Mouse (Mus musculus) intestine, embryonic 15.5 days (tissue): ENCODE data around the gene Cyth1. TPM values are rescaled to one million over a fixed set of nuclear protein-coding genes. Genes with fewer than 3 reads are reported as not detected.
A peak's percentile ranks its signal among the peaks of the same experiment; 100 is the strongest.

Experiments
- ATAC-seq: fragments of 200-750 bp; cut with Nextera tagmentation; 2 replicates; pipeline ENCODE4 v1.8.0; 2017; ENCODE audit warnings: moderate TSS enrichment, moderate library complexity
- H3K27ac ChIP-seq: fragments of 300-500 bp; sonication (generic); 2 replicates; pipeline ENCODE4 v1.5.1; 2015; ENCODE audit warnings: mild to moderate bottlenecking, inconsistent platforms
- H3K27me3 ChIP-seq: fragments of 300-500 bp; sonication (generic); replicated peaks from 2 replicates; pipeline ENCODE4 v1.6.1; 2015; ENCODE audit warnings: inconsistent platforms
- H3K36me3 ChIP-seq: fragments of 300-500 bp; sonication (generic); 2 replicates; pipeline ENCODE4 v1.6.1; 2015; ENCODE audit warnings: inconsistent platforms
- H3K4me1 ChIP-seq: fragments of 300-500 bp; sonication (generic); replicated peaks from 2 replicates; pipeline ENCODE4 v1.6.1; 2015; ENCODE audit warnings: inconsistent platforms
- H3K4me2 ChIP-seq: fragments of 300-500 bp; sonication (generic); replicated peaks from 2 replicates; pipeline ENCODE4 v1.6.1; 2015; ENCODE audit warnings: mild to moderate bottlenecking, inconsistent platforms
- H3K4me3 ChIP-seq: fragments of 300-500 bp; sonication (generic); replicated peaks from 2 replicates; pipeline ENCODE4 v1.5.1; 2015; ENCODE audit warnings: inconsistent platforms
- H3K9ac ChIP-seq: fragments of 300-500 bp; sonication (generic); 2 replicates; pipeline ENCODE4 v1.6.1; 2015; ENCODE audit warnings: inconsistent platforms
- H3K9me3 ChIP-seq: fragments of 300-500 bp; sonication (generic); 2 replicates; pipeline ENCODE4 v1.6.1; 2016; ENCODE audit warnings: inconsistent platforms
- WGBS: fragments of 180-500 bp; shearing (Covaris S2); methylation state at CpG from one replicate; pipeline ENCODE4 v1.1.7; 2015; 5-methylcytosine and 5-hydroxymethylcytosine counted together
- polyA plus RNA-seq: library from polyadenylated mRNA; unstranded; fragments of >200 nt; fragmentation: Nextera tagmentation; extraction: Ambion mirVana; gene quantifications from 2 replicates; pipeline ENCODE4 v1.2.1, GENCODE M21; 2015

Gene Cyth1
- polyA plus RNA-seq, 1 experiment from 2014 or later: 12.1 TPM

DNA sequence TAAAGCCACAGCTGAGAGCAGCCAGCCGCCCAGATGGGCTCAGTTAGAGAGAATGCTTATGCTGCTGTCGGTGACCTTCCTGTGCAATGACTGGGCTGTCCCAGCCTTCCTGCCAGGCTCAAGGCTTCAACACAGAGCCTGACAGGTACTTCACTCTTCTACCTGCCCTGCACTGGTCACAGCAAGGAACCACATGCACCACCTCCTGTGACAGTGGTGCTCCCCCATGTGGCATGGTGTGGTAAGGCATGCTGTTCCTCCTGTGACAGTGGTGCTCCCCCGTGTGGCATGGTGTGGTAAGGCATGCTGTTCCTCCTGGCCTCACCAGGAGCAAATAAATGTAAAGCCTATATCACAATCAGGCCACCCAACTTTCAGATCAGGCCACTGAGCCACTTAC lies 145.6 kb downstream of the Cyth1 start:
- H3K9ac ChIP-seq: no peak overlapping the region
- H3K9me3 ChIP-seq: no peaks in the 10 kb centered on the region
- H3K4me3 ChIP-seq: no peak overlapping the region
- no peaks in the 10 kb centered on the region for H3K27me3 ChIP-seq
- WGBS: 58% methylated on average over 3 of the region's 3 CpGs
- no peaks in the 10 kb centered on the region for H3K4me1 ChIP-seq
- no peak overlapping the region for H3K27ac ChIP-seq
- no peak overlapping the region for H3K4me2 ChIP-seq
- peak; percentile 50; the same call in 1 of the 2 replicates for ATAC-seq
- H3K36me3 ChIP-seq: no peaks in the 10 kb centered on the region

GRCm38 (mm10) chr11:118101133-118101532 lies 147.3 kb downstream of the Cyth1 start:
- Histone ChIP-seq H3K4me3 (no peak overlapping the region), H3K27ac (no peak overlapping the region), H3K36me3 (no peaks in the 10 kb centered on the region), H3K27me3 (no peaks in the 10 kb centered on the region), H3K4me2 (no peak overlapping the region), H3K9ac (no peak overlapping the region), H3K4me1 (no peaks in the 10 kb centered on the region), H3K9me3 (no peaks in the 10 kb centered on the region)
- WGBS: 50% methylated on average over 9 of the region's 9 CpGs
- ATAC-seq: no peak

- Histone ChIP-seq H3K9me3 (no peaks in the 10 kb centered on the region), H3K27ac (no peak overlapping the region), H3K4me1 (no peaks in the 10 kb centered on the region), H3K9ac (no peak overlapping the region), H3K27me3 (no peaks in the 10 kb centered on the region), H3K36me3 (no peaks in the 10 kb centered on the region), H3K4me2 (no peak overlapping the region), H3K4me3 (no peak overlapping the region)
- WGBS: 52% methylated on average over 2 of the region's 2 CpGs
- no peak for ATAC-seq
These were observed 151.7 kb downstream of the Cyth1 start for GRCm38 (mm10) chr11:118096736-118097135.

DNA sequence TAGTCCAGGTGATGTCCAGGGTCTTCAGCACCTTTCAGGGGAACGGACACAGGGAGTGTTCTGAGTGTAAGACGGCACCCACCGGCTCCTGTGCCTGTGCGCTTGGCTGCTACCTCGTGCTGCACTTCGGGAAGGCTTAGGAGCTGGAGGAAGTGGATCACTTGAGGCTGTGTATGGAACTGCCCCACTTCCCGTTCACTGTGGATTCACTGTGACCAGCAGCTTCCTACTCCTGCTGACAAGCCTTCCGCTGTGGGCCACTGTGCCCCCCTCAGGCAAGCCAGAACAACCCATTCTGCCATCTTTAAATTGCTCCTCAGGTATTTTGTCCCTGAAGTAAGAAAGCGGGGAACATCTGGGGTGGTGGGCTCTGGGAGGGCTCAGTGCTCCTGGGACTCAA lies 153.4 kb downstream of the Cyth1 start:
- H3K27me3 ChIP-seq: no peaks in the 10 kb centered on the region

GRCm38 (mm10) chr11:118091002-118091670 lies 157.3 kb downstream of the Cyth1 start:
- 88% methylated on average over 23 of the region's 23 CpGs for WGBS
- H3K4me2 ChIP-seq: no peak overlapping the region

More for the DNA sequence above, 153.4 kb downstream of the Cyth1 start:
- no peaks in the 10 kb centered on the region for H3K36me3 ChIP-seq
- no peak overlapping the region for H3K4me2 ChIP-seq
- no peak overlapping the region for H3K4me3 ChIP-seq
- no peak overlapping the region for H3K9ac ChIP-seq
- ATAC-seq: no peak
- H3K27ac ChIP-seq: no peak overlapping the region
- 76% methylated on average over 9 of the region's 9 CpGs for WGBS
- no peaks in the 10 kb centered on the region for H3K4me1 ChIP-seq
- no peaks in the 10 kb centered on the region for H3K9me3 ChIP-seq

DNA sequence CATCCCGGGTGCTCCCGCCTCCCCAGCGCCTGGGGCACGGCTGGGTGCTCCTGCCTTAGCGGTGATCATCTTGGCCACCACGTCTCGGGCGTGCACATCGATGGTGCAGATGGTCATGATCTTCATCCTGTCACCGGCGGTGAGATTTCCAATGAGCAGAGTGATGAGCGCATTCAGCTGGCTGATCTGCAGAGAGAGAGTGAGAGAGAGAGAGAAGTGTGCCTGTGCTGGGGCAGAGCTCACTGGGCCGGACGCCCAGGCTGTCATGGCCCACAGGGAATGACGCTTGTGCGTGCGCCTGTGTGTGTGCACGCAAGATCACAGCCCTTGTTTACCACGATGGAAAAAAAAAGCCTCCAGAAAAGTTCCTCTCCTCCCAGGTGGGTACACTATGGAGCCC lies 159.5 kb downstream of the Cyth1 start:
- WGBS: 79% methylated on average over 19 of the region's 19 CpGs

More at GRCm38 (mm10) chr11:118091002-118091670, 157.3 kb downstream of the Cyth1 start:
- H3K27me3 ChIP-seq: no peaks in the 10 kb centered on the region
- no peak overlapping the region for H3K27ac ChIP-seq
- H3K9me3 ChIP-seq: no peaks in the 10 kb centered on the region
- H3K36me3 ChIP-seq: no peaks in the 10 kb centered on the region
- no peak for ATAC-seq
- no peak overlapping the region for H3K4me3 ChIP-seq
- H3K9ac ChIP-seq: no peak overlapping the region
- H3K4me1 ChIP-seq: no peaks in the 10 kb centered on the region

DNA sequence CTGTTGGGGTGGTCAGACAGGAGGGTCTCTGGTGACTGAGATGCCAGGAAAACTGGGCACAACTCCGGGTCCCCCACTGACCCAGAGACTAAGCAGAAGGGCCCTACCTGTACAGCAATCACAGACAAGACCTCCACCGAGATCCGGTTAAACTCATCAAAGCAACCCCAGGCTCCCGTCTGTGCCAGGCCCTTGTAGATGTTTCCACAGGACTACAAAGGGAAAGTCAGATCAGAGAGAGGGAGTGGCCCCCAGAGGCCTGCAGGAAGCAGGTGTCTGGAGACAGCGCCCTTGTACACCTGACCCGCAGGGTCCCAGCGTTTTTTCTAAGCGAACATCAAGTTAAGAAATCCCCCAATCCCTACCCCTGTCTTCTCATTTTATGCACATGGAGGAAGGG lies 162.4 kb downstream of the Cyth1 start:
- H3K4me1 ChIP-seq: no peaks in the 10 kb centered on the region
- H3K27ac ChIP-seq: no peak overlapping the region
- H3K27me3 ChIP-seq: no peaks in the 10 kb centered on the region
- WGBS: 69% methylated on average over 8 of the region's 8 CpGs
- H3K4me3 ChIP-seq: no peak overlapping the region
- no peak overlapping the region for H3K4me2 ChIP-seq
- no peak for ATAC-seq
- no peaks in the 10 kb centered on the region for H3K9me3 ChIP-seq
- H3K9ac ChIP-seq: no peak overlapping the region
- no peaks in the 10 kb centered on the region for H3K36me3 ChIP-seq

More for the DNA sequence above, 159.5 kb downstream of the Cyth1 start:
- Histone ChIP-seq H3K4me1 (no peaks in the 10 kb centered on the region), H3K9ac (no peak overlapping the region), H3K9me3 (no peaks in the 10 kb centered on the region), H3K27ac (no peak overlapping the region), H3K4me2 (no peak overlapping the region), H3K36me3 (no peaks in the 10 kb centered on the region), H3K4me3 (no peak overlapping the region), H3K27me3 (no peaks in the 10 kb centered on the region)
- ATAC-seq: no peak

GRCm38 (mm10) chr11:118085176-118085575 lies 163.2 kb downstream of the Cyth1 start:
- WGBS: 38% methylated on average over 4 of the region's 4 CpGs
- Histone ChIP-seq H3K27ac (no peak overlapping the region), H3K4me3 (no peak overlapping the region), H3K9ac (no peak overlapping the region), H3K4me2 (no peak overlapping the region), H3K27me3 (no peaks in the 10 kb centered on the region), H3K4me1 (no peaks in the 10 kb centered on the region), H3K36me3 (no peaks in the 10 kb centered on the region), H3K9me3 (no peaks in the 10 kb centered on the region)
- ATAC-seq: no peak

GRCm38 (mm10) chr11:118084266-118084665 lies 164.1 kb downstream of the Cyth1 start:
- ATAC-seq: no peak
- no peaks in the 10 kb centered on the region for H3K36me3 ChIP-seq
- no peak overlapping the region for H3K9ac ChIP-seq
- H3K4me3 ChIP-seq: no peak overlapping the region
- H3K27me3 ChIP-seq: no peaks in the 10 kb centered on the region
- H3K4me1 ChIP-seq: no peaks in the 10 kb centered on the region
- H3K27ac ChIP-seq: no peak overlapping the region
- 77% methylated on average over 3 of the region's 3 CpGs for WGBS
- no peaks in the 10 kb centered on the region for H3K9me3 ChIP-seq
- no peak overlapping the region for H3K4me2 ChIP-seq

DNA sequence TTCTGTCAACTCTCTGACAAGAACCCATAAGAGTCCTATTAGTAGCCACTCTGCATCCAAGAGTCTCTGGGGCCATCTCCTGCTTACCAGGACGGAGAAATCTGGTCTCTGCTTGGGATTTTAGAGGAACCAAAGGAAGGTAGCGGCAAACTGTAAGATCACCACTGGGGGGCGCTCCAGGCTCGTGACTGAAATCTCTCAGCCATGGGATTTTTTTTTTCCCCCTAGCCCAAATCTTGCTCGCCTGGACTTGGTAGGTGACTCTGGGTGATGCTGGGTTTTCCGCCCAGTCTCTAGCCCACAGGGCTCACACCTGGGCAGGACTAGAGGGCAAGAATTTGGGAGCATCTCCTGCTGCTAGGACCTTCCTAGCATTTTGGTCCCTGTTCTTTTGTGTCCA lies 164.6 kb downstream of the Cyth1 start:
- no peak overlapping the region for H3K27ac ChIP-seq
- H3K27me3 ChIP-seq: no peaks in the 10 kb centered on the region
- no peak overlapping the region for H3K9ac ChIP-seq
- H3K36me3 ChIP-seq: no peaks in the 10 kb centered on the region
- no peak overlapping the region for H3K4me3 ChIP-seq
- 11% methylated on average over 6 of the region's 6 CpGs for WGBS
- H3K9me3 ChIP-seq: no peaks in the 10 kb centered on the region
- H3K4me2 ChIP-seq: no peak overlapping the region
- ATAC-seq: no peak
- H3K4me1 ChIP-seq: no peaks in the 10 kb centered on the region

- H3K4me2 ChIP-seq: no peak overlapping the region
- no peaks in the 10 kb centered on the region for H3K4me1 ChIP-seq
- H3K9ac ChIP-seq: no peak overlapping the region
- no peaks in the 10 kb centered on the region for H3K9me3 ChIP-seq
- no peak overlapping the region for H3K27ac ChIP-seq
- 85% methylated on average over 14 of the region's 14 CpGs for WGBS
- no peaks in the 10 kb centered on the region for H3K36me3 ChIP-seq
- ATAC-seq: no peak
- no peak overlapping the region for H3K4me3 ChIP-seq
- H3K27me3 ChIP-seq: no peaks in the 10 kb centered on the region
These were observed 166.1 kb downstream of the Cyth1 start for GRCm38 (mm10) chr11:118082294-118082693.
